Mouse (Mus musculus) neural tube, embryonic 13.5 days (tissue): ENCODE measurements at regions not wholly inside any gene's neighbourhood (a gene's known extent, or its start where the extent isn't known, plus 50 kb on each side); places are given as distances from the start of the nearest gene placed in this dataset.

ENCODE experiments used
- ATAC-seq: fragments of 200-750 bp; cut with Nextera tagmentation; 2 replicates; pipeline ENCODE4 v1.8.0; 2017; ENCODE audit warnings: low read depth, mild to moderate bottlenecking, moderate TSS enrichment, moderate library complexity
- H3K27ac ChIP-seq: fragments of 300-500 bp; sonication (generic); replicated peaks from 2 replicates; pipeline ENCODE4 v1.5.1; 2015; ENCODE audit warnings: moderate library complexity, mild to moderate bottlenecking, inconsistent platforms
- H3K27me3 ChIP-seq: fragments of 300-500 bp; sonication (generic); 2 replicates; pipeline ENCODE4 v1.6.1; 2015; ENCODE audit warnings: mild to moderate bottlenecking, inconsistent platforms
- H3K36me3 ChIP-seq: fragments of 300-500 bp; sonication (generic); 2 replicates; pipeline ENCODE4 v1.6.1; 2015; ENCODE audit warnings: mild to moderate bottlenecking, inconsistent platforms
- H3K4me1 ChIP-seq: fragments of 300-500 bp; sonication (generic); replicated peaks from 2 replicates; pipeline ENCODE4 v1.6.1; 2015; ENCODE audit warnings: inconsistent platforms
- H3K4me2 ChIP-seq: fragments of 300-500 bp; sonication (generic); 2 replicates; pipeline ENCODE4 v1.6.1; 2015; ENCODE audit warnings: inconsistent platforms, mild to moderate bottlenecking, moderate library complexity
- H3K4me3 ChIP-seq: fragments of 300-500 bp; sonication (generic); 2 replicates; pipeline ENCODE4 v1.5.1; 2015; ENCODE audit warnings: mild to moderate bottlenecking, inconsistent platforms
- H3K9ac ChIP-seq: fragments of 300-500 bp; sonication (generic); 2 replicates; pipeline ENCODE4 v1.6.1; 2015; ENCODE audit warnings: moderate library complexity, mild to moderate bottlenecking, inconsistent platforms
- H3K9me3 ChIP-seq: fragments of 300-500 bp; sonication (generic); 2 replicates; pipeline ENCODE4 v1.6.1; 2016; ENCODE audit warnings: inconsistent platforms
- WGBS: fragments of 180-500 bp; shearing (Covaris S2); methylation state at CpG from one replicate; pipeline ENCODE4 v1.1.7; 2015; 5-methylcytosine and 5-hydroxymethylcytosine counted together

- Histone ChIP-seq H3K36me3 (no peaks in the 10 kb centered on the region), H3K9me3 (no peaks in the 10 kb centered on the region), H3K4me2 (peak overlapping the region; percentile 36; the same call in 1 of the 2 replicates), H3K9ac (0 out of 2 replicates have a peak overlapping the region, but pooled peaks have one; percentile 38), H3K4me3 (no peak overlapping the region), H3K4me1 (peaks cover 14% of the 10 kb centered on the region), H3K27ac (peak overlapping the region; percentile 53), H3K27me3 (0 out of 2 replicates have a peak, but pooled peaks cover 3% of the 10 kb centered on the region)
- ATAC-seq: peak; percentile 22; the same call in 1 of the 2 replicates
- WGBS: 45% methylated on average over 12 of the region's 12 CpGs
These were observed 615.8 kb upstream of the Adam5 start for GRCm38 (mm10) chr8:25439971-25440370.

GRCm38 (mm10) chr8:25438021-25438620 lies 614.0 kb upstream of the Adam5 start:
- peaks cover 14% of the 10 kb centered on the region for H3K4me1 ChIP-seq
- no peak overlapping the region for H3K4me2 ChIP-seq
- H3K27ac ChIP-seq: no peak overlapping the region
- H3K9ac ChIP-seq: no peak overlapping the region
- 80% methylated on average over 9 of the region's 9 CpGs for WGBS
- H3K4me3 ChIP-seq: no peak overlapping the region
- no peaks in the 10 kb centered on the region for H3K9me3 ChIP-seq
- 0 out of 2 replicates have a peak, but pooled peaks cover 3% of the 10 kb centered on the region for H3K27me3 ChIP-seq
- no peak for ATAC-seq
- no peaks in the 10 kb centered on the region for H3K36me3 ChIP-seq

GRCm38 (mm10) chr8:25437178-25437577 lies 613.0 kb upstream of the Adam5 start:
- H3K4me1 ChIP-seq: peaks cover 14% of the 10 kb centered on the region
- H3K27me3 ChIP-seq: 0 out of 2 replicates have a peak, but pooled peaks cover 3% of the 10 kb centered on the region
- no peak overlapping the region for H3K27ac ChIP-seq
- H3K9ac ChIP-seq: no peak overlapping the region
- 30% methylated on average over 4 of the region's 4 CpGs for WGBS
- no peak overlapping the region for H3K4me2 ChIP-seq
- H3K36me3 ChIP-seq: no peaks in the 10 kb centered on the region
- no peak for ATAC-seq
- no peaks in the 10 kb centered on the region for H3K9me3 ChIP-seq
- H3K4me3 ChIP-seq: no peak overlapping the region

- no peak overlapping the region for H3K4me2 ChIP-seq
- H3K27me3 ChIP-seq: no peaks in the 10 kb centered on the region
- H3K9ac ChIP-seq: 0 out of 2 replicates have a peak overlapping the region, but pooled peaks have one; percentile 3
- H3K4me1 ChIP-seq: peaks cover 25% of the 10 kb centered on the region
- no peaks in the 10 kb centered on the region for H3K36me3 ChIP-seq
- H3K9me3 ChIP-seq: peaks cover 5% of the 10 kb centered on the region
- no peak for ATAC-seq
- H3K27ac ChIP-seq: 0 out of 2 replicates have a peak overlapping the region, but pooled peaks have one; percentile 56
- 32% methylated on average over 5 of the region's 5 CpGs for WGBS
- H3K4me3 ChIP-seq: no peak overlapping the region
These were observed 606.4 kb upstream of the Adam5 start for GRCm38 (mm10) chr8:25430552-25430951.

GRCm38 (mm10) chr8:25429846-25430482 lies 605.8 kb upstream of the Adam5 start:
- Histone ChIP-seq H3K4me3 (no peak overlapping the region), H3K9ac (0 out of 2 replicates have a peak overlapping the region, but pooled peaks have one; percentile 3), H3K36me3 (no peaks in the 10 kb centered on the region), H3K4me1 (peaks cover 25% of the 10 kb centered on the region), H3K27me3 (no peaks in the 10 kb centered on the region), H3K4me2 (no peak overlapping the region), H3K9me3 (peaks cover 5% of the 10 kb centered on the region), H3K27ac (peak overlapping the region; percentile 56)
- WGBS: 63% methylated on average over 19 of the region's 19 CpGs
- peak; percentile 69 for ATAC-seq

- WGBS: 82% methylated on average over 2 of the region's 2 CpGs
- peaks cover 5% of the 10 kb centered on the region for H3K9me3 ChIP-seq
These were observed 604.6 kb upstream of the Adam5 start for GRCm38 (mm10) chr8:25428761-25429160.

GRCm38 (mm10) chr8:25426207-25426606 lies 602.0 kb upstream of the Adam5 start:
- Histone ChIP-seq H3K4me3 (no peak overlapping the region), H3K36me3 (no peaks in the 10 kb centered on the region), H3K4me1 (peaks cover 25% of the 10 kb centered on the region), H3K27me3 (no peaks in the 10 kb centered on the region), H3K27ac (no peak overlapping the region), H3K9me3 (no peaks in the 10 kb centered on the region), H3K9ac (no peak overlapping the region), H3K4me2 (no peak overlapping the region)
- ATAC-seq: no peak
- WGBS: 50% methylated on average over 1 of the region's 1 CpGs

More at GRCm38 (mm10) chr8:25428761-25429160, 604.6 kb upstream of the Adam5 start:
- no peak overlapping the region for H3K4me3 ChIP-seq
- H3K27ac ChIP-seq: no peak overlapping the region
- no peak overlapping the region for H3K4me2 ChIP-seq
- ATAC-seq: no peak
- no peaks in the 10 kb centered on the region for H3K36me3 ChIP-seq
- no peaks in the 10 kb centered on the region for H3K27me3 ChIP-seq
- peaks cover 25% of the 10 kb centered on the region for H3K4me1 ChIP-seq
- H3K9ac ChIP-seq: no peak overlapping the region

- no peaks in the 10 kb centered on the region for H3K4me1 ChIP-seq
- H3K36me3 ChIP-seq: no peaks in the 10 kb centered on the region
- WGBS: 93% methylated on average over 6 of the region's 6 CpGs
- H3K9me3 ChIP-seq: no peaks in the 10 kb centered on the region
- H3K4me2 ChIP-seq: no peak overlapping the region
- no peak overlapping the region for H3K4me3 ChIP-seq
- no peaks in the 10 kb centered on the region for H3K27me3 ChIP-seq
- no peak for ATAC-seq
- no peak overlapping the region for H3K27ac ChIP-seq
- H3K9ac ChIP-seq: no peak overlapping the region
These were observed 597.3 kb upstream of the Adam5 start for GRCm38 (mm10) chr8:25421478-25421877.

GRCm38 (mm10) chr8:25410536-25410935 lies 586.4 kb upstream of the Adam5 start:
- Histone ChIP-seq H3K9ac (no peak overlapping the region), H3K27me3 (no peaks in the 10 kb centered on the region), H3K4me3 (no peak overlapping the region), H3K9me3 (no peaks in the 10 kb centered on the region), H3K36me3 (no peaks in the 10 kb centered on the region), H3K27ac (no peak overlapping the region), H3K4me2 (no peak overlapping the region), H3K4me1 (no peaks in the 10 kb centered on the region)
- no peak for ATAC-seq
- WGBS: 95% methylated on average over 5 of the region's 5 CpGs

- H3K36me3 ChIP-seq: no peaks in the 10 kb centered on the region
- no peaks in the 10 kb centered on the region for H3K27me3 ChIP-seq
- no peak for ATAC-seq
- no peak overlapping the region for H3K9ac ChIP-seq
- H3K9me3 ChIP-seq: no peaks in the 10 kb centered on the region
- no peaks in the 10 kb centered on the region for H3K4me1 ChIP-seq
- no peak overlapping the region for H3K27ac ChIP-seq
- no peak overlapping the region for H3K4me3 ChIP-seq
- 88% methylated on average over 5 of the region's 5 CpGs for WGBS
- H3K4me2 ChIP-seq: no peak overlapping the region
These were observed 583.7 kb upstream of the Adam5 start for GRCm38 (mm10) chr8:25407862-25408261.

GRCm38 (mm10) chr8:25392766-25393166 lies 568.6 kb upstream of the Adam5 start:
- Histone ChIP-seq H3K4me1 (peaks cover 51% of the 10 kb centered on the region), H3K27ac (peak overlapping the region; percentile 76), H3K4me2 (peak overlapping the region; percentile 14; the same call in 1 of the 2 replicates), H3K4me3 (no peak overlapping the region), H3K27me3 (no peaks in the 10 kb centered on the region), H3K36me3 (no peaks in the 10 kb centered on the region), H3K9me3 (no peaks in the 10 kb centered on the region), H3K9ac (0 out of 2 replicates have a peak overlapping the region, but pooled peaks have one; percentile 34)
- ATAC-seq: peak; percentile 44
- 6% methylated on average over 6 of the region's 6 CpGs for WGBS

- Histone ChIP-seq H3K36me3 (no peaks in the 10 kb centered on the region), H3K27ac (peak overlapping the region; percentile 59; the same call in 1 of the 2 replicates), H3K4me2 (no peak overlapping the region), H3K9ac (0 out of 2 replicates have a peak overlapping the region, but pooled peaks have one; percentile 38), H3K9me3 (no peaks in the 10 kb centered on the region), H3K27me3 (no peaks in the 10 kb centered on the region), H3K4me1 (peaks cover 58% of the 10 kb centered on the region), H3K4me3 (no peak overlapping the region)
- WGBS: 58% methylated on average over 8 of the region's 10 CpGs
- ATAC-seq: no peak; the same call in 1 of the 2 replicates
These were observed 565.8 kb upstream of the Adam5 start for GRCm38 (mm10) chr8:25389947-25390346.
